Mouse (Mus musculus) CD4-positive, CD25-positive, alpha-beta regulatory T cell, adult 2 months (primary cell): ENCODE results near the gene Ikzf3.

Source experiments
- DNase-seq: peaks from one replicate; pipeline ENCODE4 v3.0.0-alpha.2; 2012; ENCODE audit warnings: low read depth, low spot score

The Ikzf3 gene

GRCm38 (mm10) chr11:98545711-98546231, at the start of gene Ikzf3:
Gene Ikzf3 (minus strand): TSS chr11:98546031.
- peak; percentile 84 for DNase-seq

GRCm38 (mm10) chr11:98595473-98595872, 49.6 kb upstream of the Ikzf3 start:
- no peak for DNase-seq

GRCm38 (mm10) chr11:98595021-98595420, 49.2 kb upstream of the Ikzf3 start:
- peak; percentile 67 for DNase-seq

- no peak for DNase-seq
Measured at GRCm38 (mm10) chr11:98590548-98591445, 45.0 kb upstream of the Ikzf3 start.

GRCm38 (mm10) chr11:98589306-98589705, 43.5 kb upstream of the Ikzf3 start:
- no peak for DNase-seq

GRCm38 (mm10) chr11:98588833-98589281, 43.0 kb upstream of the Ikzf3 start:
- no peak for DNase-seq

GRCm38 (mm10) chr11:98587684-98588546, 42.1 kb upstream of the Ikzf3 start:
- DNase-seq, result peak; percentile 80

- DNase-seq, result peak; percentile 97
Measured at GRCm38 (mm10) chr11:98586892-98587563, 41.2 kb upstream of the Ikzf3 start, which contains the start of gene Ormdl3. Gene Ormdl3 (minus strand): TSS chr11:98587368.

- peak; percentile 14 for DNase-seq
Measured at GRCm38 (mm10) chr11:98586087-98586891, 40.5 kb upstream of the Ikzf3 start.

GRCm38 (mm10) chr11:98584629-98585177, 38.9 kb upstream of the Ikzf3 start:
- DNase-seq, result no peak

- no peak for DNase-seq
Measured at GRCm38 (mm10) chr11:98584146-98584545, 38.3 kb upstream of the Ikzf3 start.

GRCm38 (mm10) chr11:98583571-98583970, 37.7 kb upstream of the Ikzf3 start:
- DNase-seq, result peak; percentile 45

GRCm38 (mm10) chr11:98583265-98583552, 37.4 kb upstream of the Ikzf3 start:
- DNase-seq, result no peak

- no peak for DNase-seq
Measured at GRCm38 (mm10) chr11:98582551-98583264, 36.9 kb upstream of the Ikzf3 start.

GRCm38 (mm10) chr11:98582030-98582388, 36.2 kb upstream of the Ikzf3 start:
- no peak for DNase-seq

GRCm38 (mm10) chr11:98581286-98582029, 35.6 kb upstream of the Ikzf3 start:
- DNase-seq, result no peak

- DNase-seq, result no peak
Measured at GRCm38 (mm10) chr11:98580301-98581121, 34.7 kb upstream of the Ikzf3 start.

- no peak for DNase-seq
Measured at GRCm38 (mm10) chr11:98577776-98578175, 31.9 kb upstream of the Ikzf3 start.
